Mouse (Mus musculus) heart, adult 2 months (tissue): Measurements from ENCODE around the gene Mup19.
"Not testable (repeated sequence)": the region's sequence is repeated elsewhere in the genome, so short reads cannot be mapped to it uniquely, and the experiment has no call there.

Experiments
- CTCF ChIP-seq: fragments of 200-600 bp; IDR thresholded peaks from 2 replicates; pipeline ENCODE4 v1.8.1; 2022; ENCODE audit warnings: antibody characterized with exemption, mild to moderate bottlenecking, moderate library complexity
- EP300 ChIP-seq: fragments of 200-500 bp; IDR thresholded peaks from 2 replicates; pipeline ENCODE4 v1.6.1; 2011; ENCODE audit warnings: low read depth, low read length, control low read depth; ENCODE audit not compliant: insufficient read depth
- POLR2A ChIP-seq: fragments of 200-500 bp; IDR thresholded peaks from 2 replicates; pipeline ENCODE4 v1.6.1; 2011; ENCODE audit warnings: mild to moderate bottlenecking, low read depth, low read length, control low read depth; ENCODE audit not compliant: insufficient read depth

DNA sequence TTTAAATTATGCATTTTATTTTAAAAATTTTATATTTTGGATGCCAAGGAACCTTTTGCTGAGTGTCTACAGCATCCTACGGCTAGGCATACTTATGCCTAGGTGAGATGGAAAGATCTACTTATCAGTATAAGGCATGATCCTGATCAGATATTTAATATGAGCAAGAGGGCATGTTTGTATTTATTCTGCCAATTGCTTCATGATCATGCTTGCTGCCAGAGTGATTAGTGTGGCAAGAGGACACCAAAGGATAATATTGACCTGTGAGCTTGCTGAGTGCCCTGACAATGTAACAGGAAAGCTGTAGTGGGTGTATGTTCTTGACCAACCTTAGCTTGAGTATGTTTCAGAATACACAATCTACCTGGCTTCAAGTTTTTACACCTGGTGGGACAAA is 7.6 kb upstream of the Mup19 start:
- TF ChIP-seq CTCF, EP300, POLR2A: not testable (repeated sequence)
